Mouse (Mus musculus) cerebellum, postnatal 14 days (tissue): ENCODE results near the gene Csgalnact2.

Source experiments
- DNase-seq, 2 experiments: peaks; one replicate each; pipeline ENCODE4 v3.0.0; 2021; ENCODE audit warnings: mixed read lengths in 2 of 2

Gene Csgalnact2

GRCm38 (mm10) chr6:118134461-118134860 is 4.5 kb downstream of the Csgalnact2 start:
- no peak for DNase-seq

- DNase-seq = no peak
These were observed 8.9 kb downstream of the Csgalnact2 start for GRCm38 (mm10) chr6:118130022-118130421.

- DNase-seq = no peak
These were observed 11.0 kb downstream of the Csgalnact2 start for GRCm38 (mm10) chr6:118127827-118128487.

- DNase-seq = no peak
These were observed 11.7 kb downstream of the Csgalnact2 start for GRCm38 (mm10) chr6:118127198-118127597.

GRCm38 (mm10) chr6:118126577-118126976 is 12.4 kb downstream of the Csgalnact2 start:
- DNase-seq = no peak

- no peak for DNase-seq
These were observed 16.2 kb downstream of the Csgalnact2 start for GRCm38 (mm10) chr6:118122767-118123166.

GRCm38 (mm10) chr6:118111810-118112209 is 27.1 kb downstream of the Csgalnact2 start:
- DNase-seq = no peak

- DNase-seq = peak; percentile 77 to 78
These were observed 39.6 kb downstream of the Csgalnact2 start for GRCm38 (mm10) chr6:118099311-118099802.

- DNase-seq = no peak
These were observed 41.1 kb downstream of the Csgalnact2 start for GRCm38 (mm10) chr6:118097765-118098365.

- DNase-seq = no peak
These were observed 48.1 kb downstream of the Csgalnact2 start for GRCm38 (mm10) chr6:118090827-118091226.

- no peak for DNase-seq
These were observed 50.0 kb downstream of the Csgalnact2 start for GRCm38 (mm10) chr6:118088750-118089440.

GRCm38 (mm10) chr6:118087955-118088354 is 51.0 kb downstream of the Csgalnact2 start:
- peak in 1 of 2 experiments; percentile 48 for DNase-seq

- no peak for DNase-seq
These were observed 54.3 kb downstream of the Csgalnact2 start for GRCm38 (mm10) chr6:118084596-118084995.

- no peak for DNase-seq
These were observed 55.3 kb downstream of the Csgalnact2 start for GRCm38 (mm10) chr6:118083608-118084007.

GRCm38 (mm10) chr6:118082384-118082783 is 56.6 kb downstream of the Csgalnact2 start:
- no peak for DNase-seq

GRCm38 (mm10) chr6:118080711-118081110 is 58.2 kb downstream of the Csgalnact2 start:
- DNase-seq = no peak

GRCm38 (mm10) chr6:118079762-118080465 is 59.0 kb downstream of the Csgalnact2 start:
- DNase-seq = no peak

- no peak for DNase-seq
These were observed 59.6 kb downstream of the Csgalnact2 start for GRCm38 (mm10) chr6:118079292-118079691.

- DNase-seq = no peak
These were observed 60.2 kb downstream of the Csgalnact2 start for GRCm38 (mm10) chr6:118078751-118079150.

GRCm38 (mm10) chr6:118077421-118077820 is 61.5 kb downstream of the Csgalnact2 start:
- DNase-seq = no peak

- DNase-seq = no peak
These were observed 62.2 kb downstream of the Csgalnact2 start for GRCm38 (mm10) chr6:118076748-118077147.

- peak in 1 of 2 experiments; percentile 50 for DNase-seq
These were observed 62.7 kb downstream of the Csgalnact2 start for GRCm38 (mm10) chr6:118076256-118076655.

- no peak for DNase-seq
These were observed 64.8 kb downstream of the Csgalnact2 start for GRCm38 (mm10) chr6:118074151-118074550.
